Mouse (Mus musculus) lung, adult 2 months (tissue): ENCODE measurements around the gene Coq8b.
A peak's percentile ranks its signal among the peaks of the same experiment; 100 is the strongest.

Experiments used
- CTCF ChIP-seq: fragments of 200-500 bp; IDR thresholded peaks from 2 replicates; pipeline ENCODE4 v1.5.1; 2011; ENCODE audit warnings: mild to moderate bottlenecking, low read length, control low read depth; ENCODE audit not compliant: insufficient read depth
- POLR2A ChIP-seq: fragments of 200-500 bp; IDR thresholded peaks from 2 replicates; pipeline ENCODE4 v1.6.1; 2011; ENCODE audit warnings: low read depth, mild to moderate bottlenecking, control low read depth, low read length, borderline replicate concordance; ENCODE audit errors: extremely low read depth

GRCm38 (mm10) chr7:27195681-27196611, 36.9 kb upstream of the Coq8b start, which contains the start of the genes BC024978 and Snrpa:
- TF ChIP-seq POLR2A = peak; percentile 70
- no peak for TF ChIP-seq CTCF
